Mouse (Mus musculus) kidney, adult 18-20 months (tissue): ENCODE results near the gene 1700080O16Rik.
A peak's percentile ranks its signal among the peaks of the same experiment; 100 is the strongest.

Source experiments
- DNase-seq: peaks from one replicate; pipeline ENCODE4 v3.0.0; 2021

1700080O16Rik gene

GRCm38 (mm10) chrX:51972672-51973071 is at the start of gene 1700080O16Rik:
1700080O16Rik (minus strand) TSS chrX:51972772.
- no peak for DNase-seq

GRCm38 (mm10) chrX:52017660-52018059 is 45.1 kb upstream of the 1700080O16Rik start:
- peak; percentile 13 for DNase-seq

GRCm38 (mm10) chrX:52000072-52000471 is 27.5 kb upstream of the 1700080O16Rik start:
- DNase-seq: no peak

GRCm38 (mm10) chrX:51999426-51999825 is 26.9 kb upstream of the 1700080O16Rik start:
- DNase-seq: no peak

- no peak for DNase-seq
Observed at GRCm38 (mm10) chrX:51976361-51976760, 3.8 kb upstream of the 1700080O16Rik start.

GRCm38 (mm10) chrX:51974618-51975017 is 2.0 kb upstream of the 1700080O16Rik start:
- DNase-seq: no peak

- no peak for DNase-seq
Observed at GRCm38 (mm10) chrX:51948071-51948470, 24.5 kb downstream of the 1700080O16Rik start.

GRCm38 (mm10) chrX:51938076-51938475 is 34.5 kb downstream of the 1700080O16Rik start:
- no peak for DNase-seq

GRCm38 (mm10) chrX:51919091-51919490 is 53.5 kb downstream of the 1700080O16Rik start:
- DNase-seq: no peak
